Mouse (Mus musculus): Measurements from ENCODE around the gene Ucp1.

The Ucp1 gene

GRCm38 (mm10) chr8:83331899-83332697, 41.9 kb downstream of the Ucp1 start, which contains the start of gene Elmod2:
Gene Elmod2, minus strand, starts transcription at chr8:83332486.
- peak; percentile 95 for DNase-seq (ENCODE audit: low read depth, low spot score)

GRCm38 (mm10) chr8:83332864-83333263, 42.7 kb downstream of the Ucp1 start:
- no peak for DNase-seq (ENCODE audit: low read depth, low spot score)

DNA sequence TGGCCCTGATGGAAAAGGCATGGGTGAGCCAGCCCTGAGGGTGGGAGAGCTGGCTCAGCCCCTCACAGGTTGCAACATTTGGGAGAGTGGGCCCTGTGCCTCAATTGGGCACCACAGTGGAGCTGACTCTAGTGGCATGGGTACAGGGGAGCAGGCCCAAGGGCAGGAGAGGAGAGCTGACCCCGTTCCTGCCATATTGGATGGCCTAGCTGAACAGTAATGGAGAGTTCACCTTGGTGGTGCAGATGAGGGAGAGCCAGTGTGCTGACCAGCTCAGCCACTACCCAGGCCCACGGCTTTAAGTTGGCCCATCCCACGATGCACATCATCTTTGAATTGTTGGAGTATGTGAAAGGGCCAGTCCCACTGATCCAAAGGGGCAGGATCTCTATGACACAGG, 51.9 kb downstream of the Ucp1 start:
- no peak for DNase-seq (ENCODE audit: low read depth, low spot score)

DNA sequence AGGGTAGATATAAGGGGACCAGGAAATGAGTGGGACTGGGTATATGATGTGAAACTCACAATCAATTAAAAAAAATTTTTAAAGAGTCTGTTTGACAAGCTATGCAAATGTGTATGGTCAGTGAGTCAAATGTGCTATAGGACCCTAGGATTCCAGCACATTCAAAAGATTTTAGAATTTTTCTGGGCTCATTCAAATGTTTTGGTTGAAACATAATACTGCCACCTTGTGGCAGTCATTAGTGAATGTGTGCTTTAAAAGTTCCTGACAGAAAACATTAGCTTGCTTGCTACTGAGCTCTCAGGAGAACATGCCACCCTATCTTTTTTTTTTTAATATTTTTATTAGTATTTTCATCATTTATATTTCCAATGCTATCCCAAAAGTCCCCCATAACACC, 52.5 kb downstream of the Ucp1 start:
- peak; percentile 38 for DNase-seq (ENCODE audit: low read depth, low spot score)

Measured in ES-CJ7 (cell line).